Mouse (Mus musculus) layer of hippocampus, postnatal 14 days (tissue): ENCODE results near the gene Ankrd63. TPM values are rescaled to one million over a fixed set of nuclear protein-coding genes. Genes with fewer than 3 reads are reported as not detected.

Source experiments
- DNase-seq, 2 experiments: peaks; one replicate each; pipeline ENCODE4 v3.0.0; 2021 to 2022; ENCODE audit warnings: low spot score in 2 of 2, mixed read lengths in 1 of 2
- total RNA-seq, 2 experiments: library from RNA; stranded (reverse); gene quantifications; 2 replicates each; pipeline ENCODE4 v1.2.3; 2021

Gene Ankrd63
- total RNA-seq, 2 experiments from 2014 or later = 9.4 to 10.0 TPM

DNA sequence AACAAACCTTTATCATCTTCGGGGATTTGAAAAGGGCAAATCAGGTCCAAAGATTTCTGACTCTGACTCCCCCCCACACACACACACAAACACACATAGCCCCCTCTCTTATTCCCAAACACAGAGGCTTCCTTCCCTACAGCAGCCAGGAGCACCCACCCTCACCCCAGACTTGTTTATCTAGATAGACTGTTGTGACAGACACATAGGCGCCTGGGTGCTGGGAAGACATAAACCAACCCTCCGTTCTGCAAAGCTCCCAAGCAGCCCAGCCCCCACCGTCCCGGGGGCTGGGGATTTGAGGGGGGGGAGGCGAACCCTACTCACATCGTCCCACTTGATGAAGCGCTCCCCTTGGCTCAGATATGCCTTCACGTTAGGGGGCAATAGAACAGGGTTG, 24.1 kb upstream of the Ankrd63 start:
- DNase-seq = no peak

DNA sequence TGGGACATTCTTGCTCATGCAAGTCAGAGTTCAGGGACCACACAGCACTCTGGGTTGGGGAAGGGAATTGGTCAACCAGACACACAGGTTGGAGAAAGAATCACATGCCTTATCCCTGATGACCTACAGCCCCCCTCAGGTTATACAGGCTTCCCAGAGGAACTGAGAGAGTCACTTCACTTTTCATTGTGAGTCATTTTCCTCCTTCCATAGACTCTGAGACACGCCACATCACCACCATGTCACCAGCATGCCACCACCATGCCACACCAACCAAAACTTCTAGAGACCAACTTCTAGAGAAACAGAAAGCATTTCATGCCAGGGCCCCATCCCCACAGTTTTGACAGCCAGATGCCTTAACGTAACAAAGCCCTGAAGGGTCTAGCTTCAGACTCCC, 23.1 kb upstream of the Ankrd63 start:
- no peak for DNase-seq

GRCm38 (mm10) chr2:118725511-118725910, 21.7 kb upstream of the Ankrd63 start:
- no peak for DNase-seq

DNA sequence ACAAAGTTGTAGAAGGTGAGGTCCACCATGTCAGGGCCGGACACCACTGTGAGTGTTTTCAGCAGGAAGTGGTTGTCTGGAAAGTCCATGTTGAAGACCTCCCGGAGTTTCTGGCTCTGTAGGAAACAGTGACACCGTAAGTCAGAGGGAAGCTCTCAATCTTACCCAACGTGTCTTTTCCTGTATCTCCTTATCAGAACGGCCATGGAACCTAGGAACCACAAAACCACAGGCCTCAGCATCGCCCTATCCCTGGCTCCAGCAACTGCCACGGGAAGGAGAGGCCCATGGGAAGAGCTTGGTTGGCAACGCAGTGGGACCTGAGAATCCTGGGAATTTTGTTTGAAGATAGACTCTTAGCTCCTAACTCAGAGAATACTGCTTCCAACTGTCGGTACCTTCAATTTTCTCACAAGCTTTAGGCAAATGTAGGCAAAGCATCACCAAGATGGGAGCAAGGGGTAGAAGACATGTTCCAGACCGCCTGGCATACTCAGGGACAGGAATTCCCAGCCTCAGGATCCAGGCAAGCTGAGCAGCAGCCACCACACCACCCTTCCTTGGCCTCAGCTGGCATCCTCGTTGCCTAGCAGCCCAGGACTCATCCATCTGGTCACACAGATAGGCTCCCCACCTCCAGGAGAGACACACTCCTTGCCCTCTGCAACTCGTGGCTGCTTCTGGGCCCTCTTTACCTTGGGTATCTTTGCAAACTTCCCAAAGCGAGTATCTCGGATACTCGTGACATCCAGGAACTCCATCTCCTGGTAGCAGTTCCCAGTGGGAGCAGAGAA, 20.1 kb upstream of the Ankrd63 start:
- DNase-seq = no peak

- no peak for DNase-seq
These were observed 12.9 kb upstream of the Ankrd63 start for GRCm38 (mm10) chr2:118716677-118717076.

GRCm38 (mm10) chr2:118714230-118714629, 10.5 kb upstream of the Ankrd63 start:
- peak in 1 of 2 experiments; percentile 71 for DNase-seq

DNA sequence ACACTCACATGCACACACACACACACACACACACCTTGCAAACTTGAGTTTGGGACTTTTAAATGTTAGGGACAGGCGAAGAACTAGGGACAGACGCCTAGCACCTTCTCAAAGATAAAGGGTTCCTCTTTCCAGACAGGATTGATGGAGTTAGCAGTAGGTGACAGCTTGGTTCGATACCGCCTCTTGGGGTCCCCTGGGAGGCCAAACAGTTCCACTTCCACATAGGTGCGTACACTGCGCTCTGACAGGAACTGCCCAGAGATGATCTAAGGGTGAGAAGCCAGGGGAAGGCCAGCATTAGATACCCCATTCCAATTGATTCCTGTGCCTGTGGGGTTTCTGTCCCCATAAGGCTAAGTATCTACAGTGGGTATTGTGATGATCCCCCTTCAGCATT, 9.9 kb upstream of the Ankrd63 start:
- no peak for DNase-seq

GRCm38 (mm10) chr2:118711038-118711494, 7.3 kb upstream of the Ankrd63 start:
- no peak for DNase-seq

GRCm38 (mm10) chr2:118709655-118710221, 6.0 kb upstream of the Ankrd63 start:
- no peak for DNase-seq

GRCm38 (mm10) chr2:118708472-118708871, 4.7 kb upstream of the Ankrd63 start:
- DNase-seq = no peak

DNA sequence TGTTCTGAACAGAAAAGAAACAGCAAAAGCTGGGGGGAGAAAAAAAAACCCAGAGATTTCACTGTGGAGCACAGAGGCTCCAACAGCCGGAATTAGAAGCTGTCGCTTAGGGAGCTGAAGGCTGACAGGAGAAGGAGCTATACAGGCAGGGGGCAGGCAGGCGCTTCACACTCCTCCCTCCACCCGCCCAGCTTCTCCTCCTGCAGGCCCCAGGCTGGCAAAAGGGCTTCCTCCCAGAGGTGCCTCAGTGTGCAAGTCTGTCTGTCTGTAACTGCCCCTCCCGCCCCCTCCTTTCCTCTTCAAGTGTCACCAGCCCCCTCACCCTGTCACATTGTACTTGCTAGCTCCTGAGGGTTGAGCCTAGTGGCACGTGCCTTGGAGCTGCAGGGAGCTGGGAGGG, 2.7 kb upstream of the Ankrd63 start:
- no peak for DNase-seq

- no peak for DNase-seq
These were observed 641 bp downstream of the Ankrd63 start for GRCm38 (mm10) chr2:118702883-118703761.

GRCm38 (mm10) chr2:118701971-118702882, 1.5 kb downstream of the Ankrd63 start:
- no peak for DNase-seq

GRCm38 (mm10) chr2:118701161-118701560, 2.6 kb downstream of the Ankrd63 start:
- DNase-seq = no peak

GRCm38 (mm10) chr2:118700179-118701062, 3.3 kb downstream of the Ankrd63 start:
- peak; percentile 69 to 70 for DNase-seq

DNA sequence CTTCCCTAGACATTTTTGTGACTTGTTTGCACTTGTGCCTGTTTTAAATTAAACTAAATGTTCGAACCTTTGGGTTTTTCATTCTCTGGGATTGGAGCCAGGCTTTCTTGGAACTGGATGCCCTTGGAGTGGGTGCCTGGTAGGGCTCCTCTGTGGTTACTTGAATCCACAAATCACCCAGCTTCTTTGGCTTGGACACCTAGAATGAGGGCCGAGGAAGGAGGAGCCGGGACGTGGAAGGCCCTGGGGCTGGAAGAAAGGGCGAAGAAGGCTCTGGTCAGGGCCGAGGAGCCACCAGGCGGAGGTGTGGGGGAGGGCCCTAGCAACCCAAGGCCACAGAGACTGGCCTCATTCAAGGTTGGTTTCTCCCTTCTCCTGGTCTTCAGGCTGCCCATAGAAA, 5.8 kb downstream of the Ankrd63 start:
- no peak for DNase-seq

DNA sequence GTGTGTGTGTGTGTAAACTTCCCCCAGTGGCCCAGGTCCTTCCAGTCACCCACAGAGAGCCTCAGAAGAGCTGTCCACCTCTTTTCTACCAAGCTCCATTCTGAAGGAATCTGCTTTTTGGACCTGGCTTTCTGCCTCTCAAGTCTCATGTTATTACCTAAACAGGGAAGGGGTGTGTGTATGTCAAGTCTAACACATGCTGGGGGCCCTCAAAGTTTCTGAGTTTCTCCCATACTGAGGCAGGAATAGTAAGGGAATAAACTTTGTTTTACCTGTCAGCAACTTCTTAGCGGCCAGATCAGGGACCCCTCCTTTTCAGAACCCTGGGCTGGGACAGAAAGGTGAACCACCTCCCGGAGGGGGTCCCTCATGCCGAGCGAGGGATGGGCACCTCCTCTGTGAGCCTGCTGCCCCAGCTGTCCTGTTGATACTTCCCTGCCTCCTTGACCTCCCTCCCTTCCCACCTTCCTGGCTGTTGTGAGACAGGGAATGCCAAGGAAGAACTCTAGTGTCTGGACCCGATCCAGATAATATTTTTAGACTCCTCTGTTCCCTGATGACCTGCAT, 6.4 kb downstream of the Ankrd63 start:
- no peak for DNase-seq

- no peak for DNase-seq
These were observed 7.1 kb downstream of the Ankrd63 start for GRCm38 (mm10) chr2:118696451-118697308.
